In the genomic region with DNA sequence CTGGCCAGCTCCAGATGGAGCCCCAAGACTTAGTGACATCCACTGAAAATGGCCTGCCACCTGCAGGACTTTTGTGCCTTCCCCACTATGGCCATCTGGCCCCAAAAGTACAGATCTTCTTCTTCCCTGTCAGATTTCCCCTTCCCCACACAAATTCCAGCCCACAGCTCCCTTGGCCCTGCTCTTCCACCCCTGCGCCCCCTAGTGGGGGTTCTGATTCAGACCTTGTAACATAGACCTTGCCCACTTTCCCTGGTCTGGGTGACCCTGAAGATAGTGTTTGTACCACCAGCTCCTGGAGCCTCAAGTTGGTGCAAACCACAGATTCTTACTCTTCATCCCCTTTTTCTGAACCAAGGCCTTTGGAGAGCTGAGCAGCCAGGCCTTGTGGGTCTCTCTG, we compare ENCODE assay signal across 9 mouse cellular contexts. TPM values are rescaled to one million over a fixed set of nuclear protein-coding genes. Genes with fewer than 3 reads are reported as not detected.
DNase-seq lines count a peak whose midpoint lies in the region; ATAC-seq and TF ChIP-seq lines count a peak whose summit lies in the region.
"Had no signal": no experiment of that assay in that cellular context is flagged by ENCODE, and none has a peak within 500 bp of the region (broad histone marks: within the 10 kb centered on the region; RNA-seq: fewer than 3 reads in every experiment).

No protein-coding gene starts in this region.

- H3K4me3 ChIP-seq in forebrain, postnatal 0 days (ENCODE audit: low read depth, low read length), result no peak overlapping the region
- no peak overlapping the region for H3K4me3 ChIP-seq in forebrain, embryonic 15.5 days
- H3K4me3 ChIP-seq in ES-E14 (ENCODE audit: insufficient read depth in 1 of 2, low read depth in 1 of 2, low read length in 2 of 2, poor library complexity in 1 of 2, severe bottlenecking in 1 of 2), result no peak overlapping the region
- peak overlapping the region; percentile 33; the same call in 1 of the 2 replicates for H3K4me3 ChIP-seq in kidney, postnatal 0 days (replicated peaks; ENCODE audit: low read depth, low read length)
- H3K4me3 ChIP-seq in spleen, adult 2 months (ENCODE audit: extremely low read depth, insufficient read depth, insufficient read length), result no peak overlapping the region

- peak; percentile 61 for DNase-seq in forebrain, postnatal 0 days
- peak; percentile 81 for DNase-seq in ES-E14 (ENCODE audit: low read depth, low spot score)
- peak; percentile 84 for DNase-seq in cerebellum, adult 9-10 months
- peak; percentile 82 for DNase-seq in kidney, postnatal 0 days (ENCODE audit: low spot score)
- DNase-seq in lung, postnatal 14 days, result peak; percentile 88
- peak; percentile 9 to 63 for DNase-seq in spleen, adult 2 months (ENCODE audit: low read depth in 1 of 2, low spot score in 2 of 2)

- 0% methylated on average over 1 of the region's 1 CpGs for WGBS in forebrain, postnatal 0 days
- WGBS in forebrain, embryonic 15.5 days, result 0% methylated on average over 1 of the region's 1 CpGs
- 0% methylated on average over 1 of the region's 1 CpGs for WGBS in kidney, postnatal 0 days
- WGBS in spleen, adult 2 months, result 5% methylated on average over 1 of the region's 1 CpGs

- H3K9me3 ChIP-seq in forebrain, postnatal 0 days (ENCODE audit: low read length), result no peaks in the 10 kb centered on the region
- H3K9me3 ChIP-seq in forebrain, embryonic 15.5 days, result no peaks in the 10 kb centered on the region
- no peaks in the 10 kb centered on the region for H3K9me3 ChIP-seq in ES-E14 (ENCODE audit: control insufficient read depth, insufficient read depth, low read depth, low read length)
- no peaks in the 10 kb centered on the region for H3K9me3 ChIP-seq in kidney, postnatal 0 days (replicated peaks; ENCODE audit: low read length)
- H3K9me3 ChIP-seq: megakaryocyte, embryonic 14.5 days had no signal

- peak overlapping the region; percentile 40; the same call in 1 of the 2 replicates for H3K4me2 ChIP-seq in forebrain, postnatal 0 days (ENCODE audit: low read depth)
- no peak overlapping the region for H3K4me2 ChIP-seq in forebrain, embryonic 15.5 days (replicated peaks)
- H3K4me2 ChIP-seq in kidney, postnatal 0 days (ENCODE audit: low read length), result no peak overlapping the region

- TF ChIP-seq POLR2A in spleen, adult 2 months (IDR thresholded peaks at IDR 0.05; ENCODE audit: low read depth, low read length), result no peak

- no peak for ATAC-seq in forebrain, postnatal 0 days
- ATAC-seq in forebrain, embryonic 15.5 days (replicated peaks), result no peak
- peak; percentile 55; the same call in 1 of the 2 replicates for ATAC-seq in granulocyte monocyte progenitor cell, adult 5-6 weeks (replicated peaks; ENCODE audit: poor library complexity, severe bottlenecking)
- ATAC-seq in kidney, postnatal 0 days (replicated peaks; ENCODE audit: low FRiP score, low read depth), result no peak

- peaks cover 36% of the 10 kb centered on the region for H3K36me3 ChIP-seq in forebrain, postnatal 0 days (ENCODE audit: insufficient read depth)
- no peaks in the 10 kb centered on the region for H3K36me3 ChIP-seq in forebrain, embryonic 15.5 days
- H3K36me3 ChIP-seq in ES-E14 (ENCODE audit: control insufficient read depth, insufficient read depth, low read length, poor library complexity, severe bottlenecking), result peaks cover 2% of the 10 kb centered on the region; the same call in 1 of the 2 replicates
- no peaks in the 10 kb centered on the region for H3K36me3 ChIP-seq in kidney, postnatal 0 days (ENCODE audit: insufficient read depth, low read length)
- no peaks in the 10 kb centered on the region for H3K36me3 ChIP-seq in spleen, adult 2 months (ENCODE audit: control insufficient read depth, insufficient read depth, low read length)

- peaks cover 39% of the 10 kb centered on the region for H3K27me3 ChIP-seq in forebrain, postnatal 0 days (ENCODE audit: insufficient read depth, low read length)
- peaks cover 72% of the 10 kb centered on the region for H3K27me3 ChIP-seq in forebrain, embryonic 15.5 days
- peaks cover 49% of the 10 kb centered on the region for H3K27me3 ChIP-seq in kidney, postnatal 0 days (ENCODE audit: insufficient read depth, low read length)
- H3K27me3 ChIP-seq in spleen, adult 2 months (ENCODE audit: control insufficient read depth, insufficient read depth, low read length), result peaks cover 9% of the 10 kb centered on the region

- no peak overlapping the region for H3K9ac ChIP-seq in forebrain, postnatal 0 days
- H3K9ac ChIP-seq in forebrain, embryonic 15.5 days (replicated peaks), result no peak overlapping the region
- H3K9ac ChIP-seq in ES-E14 (ENCODE audit: insufficient read depth, low read depth, low read length, poor library complexity, severe bottlenecking), result no peak overlapping the region
- no peak overlapping the region for H3K9ac ChIP-seq in kidney, postnatal 0 days (ENCODE audit: low read depth, low read length)

- peaks cover 8% of the 10 kb centered on the region; the same call in 1 of the 2 replicates for H3K4me1 ChIP-seq in forebrain, postnatal 0 days (ENCODE audit: insufficient read depth)
- peaks cover 34% of the 10 kb centered on the region for H3K4me1 ChIP-seq in forebrain, embryonic 15.5 days
- peaks cover 0 to 7% of the 10 kb centered on the region in 2 experiments; a peak in 1 of 4 replicates for H3K4me1 ChIP-seq in ES-E14 (ENCODE audit: control insufficient read depth in 2 of 2, insufficient read depth in 2 of 2, low read length in 2 of 2, poor library complexity in 1 of 2)
- H3K4me1 ChIP-seq in kidney, postnatal 0 days (replicated peaks; ENCODE audit: insufficient read depth, low read length), result peaks cover 9% of the 10 kb centered on the region; the same call in 1 of the 2 replicates
- 0 out of 2 replicates have a peak, but pooled peaks cover 3% of the 10 kb centered on the region for H3K4me1 ChIP-seq in spleen, adult 2 months (ENCODE audit: control insufficient read depth, insufficient read depth, insufficient read length)

- in situ Hi-C loops in ES-E14 (cut with MboI; ENCODE audit: low sequenced_read_pairs in 2 of 2, unreplicated experiment in 2 of 2), result no loop called here

- peak; percentile 85 for TF ChIP-seq CTCF in forebrain, postnatal 0 days (IDR thresholded peaks at IDR 0.05; ENCODE audit: low read depth)
- peak; percentile 90 for TF ChIP-seq CTCF in kidney, postnatal 0 days (IDR thresholded peaks at IDR 0.05; ENCODE audit: low read depth)
- TF ChIP-seq CTCF in spleen, adult 2 months (IDR thresholded peaks at IDR 0.05; ENCODE audit: extremely low read depth, insufficient read depth, insufficient read length, insufficient replicate concordance), result peak; percentile 73; the same call in 1 of the 2 replicates

- no peak overlapping the region for H3K27ac ChIP-seq in forebrain, postnatal 0 days (ENCODE audit: low read depth, low read length)
- no peak overlapping the region for H3K27ac ChIP-seq in forebrain, embryonic 15.5 days (replicated peaks)
- H3K27ac ChIP-seq in ES-E14 (ENCODE audit: insufficient read depth, low read depth, low read length, poor library complexity, severe bottlenecking), result no peak overlapping the region
- no peak overlapping the region for H3K27ac ChIP-seq in kidney, postnatal 0 days
- no peak overlapping the region for H3K27ac ChIP-seq in spleen, adult 2 months (ENCODE audit: insufficient read depth, low read length)

RNA-seq across cellular contexts. Expression of a gene that starts 3.1 kb away (rescaled TPM):
- not detected in 2 replicates for total RNA-seq in forebrain, postnatal 0 days (2014; rRNA removed)
- polyA plus RNA-seq in forebrain, postnatal 0 days (2015; fragmentation: Nextera tagmentation; extraction: Ambion mirVana), result 0.15 TPM in 1 of 2 replicates, not detected in the other
- not detected in 2 replicates for polyA plus RNA-seq in forebrain, embryonic 15.5 days (2015; fragmentation: Nextera tagmentation; extraction: Ambion mirVana)
- total RNA-seq in ES-E14 (2012; rRNA removed), result 0.21 TPM in 1 of 2 replicates, not detected in the other
- total RNA-seq in granulocyte monocyte progenitor cell, adult 5-6 weeks (2014; fragmentation: Nextera tagmentation), result not detected in 2 replicates
- not detected in 2 replicates for total RNA-seq in granulocyte monocyte progenitor cell, adult 5-6 weeks (2017)
- 0.29 and 0.48 TPM in 2 replicates for polyA plus RNA-seq in kidney, postnatal 0 days (2015; fragmentation: Nextera tagmentation; extraction: Ambion mirVana)
- 0.28 and 0.77 TPM in 2 replicates for polyA plus RNA-seq in spleen, adult 2 months (2012; rRNA removed)

RNA-seq across cellular contexts. Expression of a gene that starts 4.9 kb away (rescaled TPM):
- not detected in 2 replicates for total RNA-seq in forebrain, postnatal 0 days (2014; rRNA removed)
- not detected in 2 replicates for polyA plus RNA-seq in forebrain, postnatal 0 days (2015; fragmentation: Nextera tagmentation; extraction: Ambion mirVana)
- polyA plus RNA-seq in forebrain, embryonic 15.5 days (2015; fragmentation: Nextera tagmentation; extraction: Ambion mirVana), result not detected in 2 replicates
- not detected in 2 replicates for total RNA-seq in ES-E14 (2012; rRNA removed)
- not detected in 2 replicates for total RNA-seq in granulocyte monocyte progenitor cell, adult 5-6 weeks (2014; fragmentation: Nextera tagmentation)
- not detected in 2 replicates for total RNA-seq in granulocyte monocyte progenitor cell, adult 5-6 weeks (2017)
- not detected in 2 replicates for polyA plus RNA-seq in kidney, postnatal 0 days (2015; fragmentation: Nextera tagmentation; extraction: Ambion mirVana)
- not detected in 2 replicates for polyA plus RNA-seq in spleen, adult 2 months (2012; rRNA removed)

RNA-seq across cellular contexts. Expression of a gene that starts 20.6 kb away (rescaled TPM):
- total RNA-seq in forebrain, postnatal 0 days (2014; rRNA removed), result 30.2 and 37.9 TPM in 2 replicates
- 90.7 and 108 TPM in 2 replicates for polyA plus RNA-seq in forebrain, postnatal 0 days (2015; fragmentation: Nextera tagmentation; extraction: Ambion mirVana)
- polyA plus RNA-seq in forebrain, embryonic 15.5 days (2015; fragmentation: Nextera tagmentation; extraction: Ambion mirVana), result 148 and 150 TPM in 2 replicates
- total RNA-seq in ES-E14 (2012; rRNA removed), result 25.2 and 30.8 TPM in 2 replicates
- total RNA-seq in granulocyte monocyte progenitor cell, adult 5-6 weeks (2014; fragmentation: Nextera tagmentation), result 34.7 and 46.0 TPM in 2 replicates
- 17.8 and 35.7 TPM in 2 replicates for total RNA-seq in granulocyte monocyte progenitor cell, adult 5-6 weeks (2017)
- 79.4 and 84.0 TPM in 2 replicates for polyA plus RNA-seq in kidney, postnatal 0 days (2015; fragmentation: Nextera tagmentation; extraction: Ambion mirVana)
- polyA plus RNA-seq in spleen, adult 2 months (2012; rRNA removed), result 55.7 and 68.8 TPM in 2 replicates

RNA-seq across cellular contexts. Expression of a gene that starts 20.6 kb away (rescaled TPM):
- total RNA-seq in forebrain, postnatal 0 days (2014; rRNA removed), result 108 and 127 TPM in 2 replicates
- 189 and 195 TPM in 2 replicates for polyA plus RNA-seq in forebrain, postnatal 0 days (2015; fragmentation: Nextera tagmentation; extraction: Ambion mirVana)
- polyA plus RNA-seq in forebrain, embryonic 15.5 days (2015; fragmentation: Nextera tagmentation; extraction: Ambion mirVana), result 209 and 225 TPM in 2 replicates
- 52.4 and 70.6 TPM in 2 replicates for total RNA-seq in ES-E14 (2012; rRNA removed)
- 120 TPM in 2 replicates for total RNA-seq in granulocyte monocyte progenitor cell, adult 5-6 weeks (2014; fragmentation: Nextera tagmentation)
- 52.7 and 84.1 TPM in 2 replicates for total RNA-seq in granulocyte monocyte progenitor cell, adult 5-6 weeks (2017)
- 172 TPM in 2 replicates for polyA plus RNA-seq in kidney, postnatal 0 days (2015; fragmentation: Nextera tagmentation; extraction: Ambion mirVana)
- 45.5 and 67.8 TPM in 2 replicates for polyA plus RNA-seq in spleen, adult 2 months (2012; rRNA removed)

RNA-seq across cellular contexts. Expression of a gene that starts 26.1 kb away (rescaled TPM):
- 77.3 and 88.5 TPM in 2 replicates for total RNA-seq in forebrain, postnatal 0 days (2014; rRNA removed)
- 46.9 and 58.2 TPM in 2 replicates for polyA plus RNA-seq in forebrain, postnatal 0 days (2015; fragmentation: Nextera tagmentation; extraction: Ambion mirVana)
- polyA plus RNA-seq in forebrain, embryonic 15.5 days (2015; fragmentation: Nextera tagmentation; extraction: Ambion mirVana), result 19.1 and 21.5 TPM in 2 replicates
- total RNA-seq in ES-E14 (2012; rRNA removed), result 2.5 and 8.3 TPM in 2 replicates
- not detected in 2 replicates for total RNA-seq in granulocyte monocyte progenitor cell, adult 5-6 weeks (2014; fragmentation: Nextera tagmentation)
- total RNA-seq in granulocyte monocyte progenitor cell, adult 5-6 weeks (2017), result not detected in 2 replicates
- polyA plus RNA-seq in kidney, postnatal 0 days (2015; fragmentation: Nextera tagmentation; extraction: Ambion mirVana), result 0.58 and 0.66 TPM in 2 replicates
- 0.04 and 0.26 TPM in 2 replicates for polyA plus RNA-seq in spleen, adult 2 months (2012; rRNA removed)

Comparison
In these comparisons a context has a peak if more than half of its experiments do, and no peak if none do; other contexts are left out.
1. DNase-seq: peak in every context shown above with its lines; median percentile 88 in lung, postnatal 14 days; 84 in cerebellum, adult 9-10 months; 82 in kidney, postnatal 0 days; 81 in ES-E14; 61 in forebrain, postnatal 0 days; 36 in spleen, adult 2 months.